Mouse (Mus musculus): Measurements from ENCODE around the gene Zfp938.
A peak's percentile ranks its signal among the peaks of the same experiment; 100 is the strongest.

The Zfp938 gene

GRCm38 (mm10) chr10:82240742-82241400 lies at the start of gene Zfp938:
Gene Zfp938, minus strand, starts transcription at chr10:82241280.
- DNase-seq: peak; percentile 66

GRCm38 (mm10) chr10:82257331-82257730 lies 16.3 kb upstream of the Zfp938 start:
- no peak for DNase-seq

GRCm38 (mm10) chr10:82245021-82245420 lies 3.9 kb upstream of the Zfp938 start:
- no peak for DNase-seq

GRCm38 (mm10) chr10:82241401-82241788 lies 315 bp upstream of the Zfp938 start:
- no peak for DNase-seq

GRCm38 (mm10) chr10:82178257-82179064 lies 62.6 kb downstream of the Zfp938 start:
- DNase-seq: peak; percentile 82

All from right cerebral cortex, postnatal 14 days (tissue).